24 mouse cellular contexts compared by ENCODE assay signal in genomic region chr7:47155849-47156248, GRCm38 (mm10). TPM values are rescaled to one million over a fixed set of nuclear protein-coding genes. Genes with fewer than 3 reads are reported as not detected.
"Had no signal": no experiment of that assay in that cellular context is flagged by ENCODE, and none has a peak within 500 bp of the region (broad histone marks: within the 10 kb centered on the region; RNA-seq: fewer than 3 reads in every experiment).

No protein-coding gene starts in this region.

- H3K27me3 ChIP-seq: lung, embryonic 15.5 days; midbrain, embryonic 13.5 days; midbrain, embryonic 15.5 days; neural tube, embryonic 12.5 days; stomach, embryonic 15.5 days had no signal

- H3K4me3 ChIP-seq: lung, embryonic 15.5 days; megakaryocyte, embryonic 14.5 days; midbrain, embryonic 13.5 days; midbrain, embryonic 15.5 days; neural tube, embryonic 12.5 days; stomach, embryonic 15.5 days had no signal

- H3K27ac ChIP-seq: lung, embryonic 15.5 days; macrophage; midbrain, embryonic 13.5 days; midbrain, embryonic 15.5 days; neural tube, embryonic 12.5 days; stomach, embryonic 15.5 days; stomach, postnatal 0 days had no signal

- ATAC-seq: lung, postnatal 0 days; midbrain, embryonic 13.5 days; midbrain, embryonic 15.5 days had no signal

- H3K9me3 ChIP-seq: lung, embryonic 15.5 days; midbrain, embryonic 13.5 days; midbrain, embryonic 15.5 days; neural tube, embryonic 12.5 days; stomach, embryonic 15.5 days had no signal

- DNase-seq: lung, adult 18-20 months; lung, postnatal 14 days; lung, postnatal 36 days; thymus, adult 18-20 months; thymus, postnatal 14 days; thymus, postnatal 36 days had no signal

- H3K4me1 ChIP-seq: lung, embryonic 15.5 days; midbrain, embryonic 13.5 days; midbrain, embryonic 15.5 days; neural tube, embryonic 12.5 days; stomach, embryonic 15.5 days had no signal

- H3K36me3 ChIP-seq: lung, embryonic 15.5 days; midbrain, embryonic 13.5 days; midbrain, embryonic 15.5 days; neural tube, embryonic 12.5 days; stomach, embryonic 15.5 days had no signal

RNA-seq across cellular contexts. Expression of gene Ptpn5, which starts 22.4 kb away (rescaled TPM):
- total RNA-seq: megakaryocyte progenitor cell, adult 5-6 weeks; monocyte, adult 5-6 weeks; neutrophil, adult 5-6 weeks had no signal
- polyA plus RNA-seq: liver, embryonic 16.5 days; macrophage had no signal

RNA-seq across cellular contexts. Expression of gene Mrgpra6, which starts 48.9 kb away (rescaled TPM):
- total RNA-seq: megakaryocyte progenitor cell, adult 5-6 weeks; midbrain, postnatal 0 days; monocyte, adult 5-6 weeks; neutrophil, adult 5-6 weeks had no signal
- polyA plus RNA-seq: liver, embryonic 16.5 days; lung, embryonic 15.5 days; lung, postnatal 0 days; macrophage; midbrain, embryonic 11.5 days; midbrain, embryonic 13.5 days; midbrain, embryonic 15.5 days; midbrain, postnatal 0 days; neural tube, embryonic 12.5 days; neural tube, embryonic 14.5 days; spleen, adult 2 months; stomach, embryonic 15.5 days; stomach, postnatal 0 days; thymus, postnatal 0 days had no signal
